15 mouse cellular contexts compared by ENCODE assay signal in the genomic region with DNA sequence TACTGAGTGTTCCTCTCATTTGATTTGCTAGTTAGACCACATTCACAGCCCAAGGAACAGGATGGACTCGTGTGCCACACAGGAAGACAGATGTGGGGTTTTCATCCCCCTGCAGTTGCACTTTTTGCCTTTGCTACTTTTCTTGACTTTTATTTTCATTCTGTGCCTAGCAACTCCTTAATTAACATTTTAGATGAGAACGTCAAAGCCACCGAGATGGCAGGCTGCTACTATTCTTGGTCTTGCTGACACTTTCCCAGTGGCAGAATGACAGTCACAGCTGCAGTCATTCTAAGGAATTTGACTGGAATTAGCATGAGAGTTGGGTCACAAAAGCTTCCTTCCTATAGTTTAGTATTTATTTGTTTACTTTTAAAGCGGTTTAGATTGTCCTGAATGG.
DNase-seq lines count a peak whose midpoint lies in the region; ATAC-seq and TF ChIP-seq lines count a peak whose summit lies in the region.
"Had no signal": no experiment of that assay in that cellular context is flagged by ENCODE, and none has a peak within 500 bp of the region (broad histone marks: within the 10 kb centered on the region; RNA-seq: fewer than 3 reads in every experiment).

No protein-coding gene starts in this region.

- no peak overlapping the region for H3K27ac ChIP-seq in embryonic facial prominence, embryonic 14.5 days (replicated peaks; ENCODE audit: low read depth, low read length)
- H3K27ac ChIP-seq in embryonic facial prominence, embryonic 10.5 days (replicated peaks) = no peak overlapping the region
- no peak overlapping the region for H3K27ac ChIP-seq in kidney, postnatal 0 days
- H3K27ac ChIP-seq: liver, embryonic 15.5 days; neural tube, embryonic 12.5 days had no signal

- H3K4me3 ChIP-seq in embryonic facial prominence, embryonic 14.5 days (ENCODE audit: low read depth, low read length) = no peak overlapping the region
- H3K4me3 ChIP-seq in embryonic facial prominence, embryonic 10.5 days = no peak overlapping the region
- no peak overlapping the region for H3K4me3 ChIP-seq in kidney, postnatal 0 days (replicated peaks; ENCODE audit: low read depth, low read length)
- no peak overlapping the region for H3K4me3 ChIP-seq in C2C12 (ENCODE audit: insufficient read depth, poor library complexity, severe bottlenecking)
- H3K4me3 ChIP-seq: liver, embryonic 15.5 days; neural tube, embryonic 12.5 days had no signal

- WGBS in embryonic facial prominence, embryonic 14.5 days = 41% methylated on average over 4 of the region's 4 CpGs
- WGBS in embryonic facial prominence, embryonic 10.5 days = 43% methylated on average over 4 of the region's 4 CpGs
- 46% methylated on average over 4 of the region's 4 CpGs for WGBS in kidney, postnatal 0 days

- no peak overlapping the region for H3ac ChIP-seq in C2C12 (ENCODE audit: control insufficient read depth, insufficient read length, low read depth)

- H3K9me3 ChIP-seq in embryonic facial prominence, embryonic 14.5 days (ENCODE audit: control insufficient read depth, low read length) = no peaks in the 10 kb centered on the region
- no peaks in the 10 kb centered on the region for H3K9me3 ChIP-seq in embryonic facial prominence, embryonic 10.5 days
- no peaks in the 10 kb centered on the region for H3K9me3 ChIP-seq in kidney, postnatal 0 days (replicated peaks; ENCODE audit: low read length)
- H3K9me3 ChIP-seq: liver, embryonic 15.5 days; neural tube, embryonic 12.5 days had no signal

- peak; percentile 27 for DNase-seq in embryonic facial prominence, embryonic 14.5 days (ENCODE audit: low spot score)
- DNase-seq in embryonic facial prominence, embryonic 10.5 days (ENCODE audit: low spot score) = no peak
- peak; percentile 30 for DNase-seq in kidney, postnatal 0 days (ENCODE audit: low spot score)
- DNase-seq in kidney, adult 11 months = no peak
- peak; percentile 60 for DNase-seq in brain, adult 2 months (ENCODE audit: low read depth, low spot score)
- no peak for DNase-seq in cerebellum, postnatal 36 days
- DNase-seq in testis, postnatal 14 days (ENCODE audit: low spot score) = no peak
- DNase-seq: cerebellum, postnatal 25 days; heart, postnatal 14 days; right cerebral cortex, postnatal 4 days had no signal

- no peaks in the 10 kb centered on the region for H3K36me3 ChIP-seq in embryonic facial prominence, embryonic 14.5 days (ENCODE audit: control insufficient read depth, insufficient read depth, low read length)
- no peaks in the 10 kb centered on the region for H3K36me3 ChIP-seq in embryonic facial prominence, embryonic 10.5 days (replicated peaks)
- H3K36me3 ChIP-seq in kidney, postnatal 0 days (ENCODE audit: insufficient read depth, low read length) = no peaks in the 10 kb centered on the region
- H3K36me3 ChIP-seq in C2C12 (ENCODE audit: control insufficient read depth, insufficient read depth) = no peaks in the 10 kb centered on the region
- H3K36me3 ChIP-seq: liver, embryonic 15.5 days; neural tube, embryonic 12.5 days had no signal

- no peak overlapping the region for H3K4me2 ChIP-seq in embryonic facial prominence, embryonic 14.5 days (ENCODE audit: low read depth, low read length)
- H3K4me2 ChIP-seq in kidney, postnatal 0 days (ENCODE audit: low read length) = no peak overlapping the region
- H3K4me2 ChIP-seq: heart, embryonic 11.5 days; liver, embryonic 15.5 days; neural tube, embryonic 12.5 days had no signal

- H3K79me3 ChIP-seq in C2C12 (ENCODE audit: low read depth) = no peaks in the 10 kb centered on the region

- no peaks in the 10 kb centered on the region for H3K79me2 ChIP-seq in C2C12 (ENCODE audit: control insufficient read depth, insufficient read depth)

- H3K9ac ChIP-seq in embryonic facial prominence, embryonic 14.5 days (ENCODE audit: low read depth, low read length) = no peak overlapping the region
- H3K9ac ChIP-seq in kidney, postnatal 0 days (ENCODE audit: low read depth, low read length) = no peak overlapping the region
- H3K9ac ChIP-seq: liver, embryonic 15.5 days; neural tube, embryonic 12.5 days had no signal

- no peak for TF ChIP-seq CTCF in kidney, postnatal 0 days (IDR thresholded peaks at IDR 0.05; ENCODE audit: low read depth)
- TF ChIP-seq CTCF in C2C12 (IDR thresholded peaks at IDR 0.05; ENCODE audit: control insufficient read depth, insufficient read depth, insufficient read length) = no peak

- H3K27me3 ChIP-seq in embryonic facial prominence, embryonic 14.5 days (replicated peaks; ENCODE audit: control insufficient read depth, insufficient read depth, low read length) = no peaks in the 10 kb centered on the region
- H3K27me3 ChIP-seq in embryonic facial prominence, embryonic 10.5 days (replicated peaks; ENCODE audit: low read depth, poor library complexity, severe bottlenecking) = 0 out of 2 replicates have a peak, but pooled peaks cover 8% of the 10 kb centered on the region
- no peaks in the 10 kb centered on the region for H3K27me3 ChIP-seq in kidney, postnatal 0 days (ENCODE audit: insufficient read depth, low read length)
- H3K27me3 ChIP-seq in C2C12 (ENCODE audit: control insufficient read depth, insufficient read depth, insufficient read length) = no peaks in the 10 kb centered on the region
- H3K27me3 ChIP-seq: liver, embryonic 15.5 days; neural tube, embryonic 12.5 days had no signal

- ATAC-seq in embryonic facial prominence, embryonic 14.5 days (ENCODE audit: low read depth) = no peak
- ATAC-seq in kidney, postnatal 0 days (replicated peaks; ENCODE audit: low FRiP score, low read depth) = no peak
- ATAC-seq: lung, postnatal 0 days had no signal

- peaks cover 3% of the 10 kb centered on the region; the same call in 1 of the 2 replicates for H3K4me1 ChIP-seq in embryonic facial prominence, embryonic 14.5 days (ENCODE audit: control insufficient read depth, insufficient read depth, low read length)
- peaks cover 35% of the 10 kb centered on the region for H3K4me1 ChIP-seq in embryonic facial prominence, embryonic 10.5 days
- H3K4me1 ChIP-seq in kidney, postnatal 0 days (replicated peaks; ENCODE audit: insufficient read depth, low read length) = no peaks in the 10 kb centered on the region

TF ChIP-seq in C2C12, 6 proteins besides CTCF, POLR2A, EP300 and RAD21:
- no peak for TF ChIP-seq MAX (IDR thresholded peaks at IDR 0.05)
- TF ChIP-seq FOSL1 (IDR thresholded peaks at IDR 0.05; ENCODE audit: insufficient read depth, low read length, poor library complexity, severe bottlenecking) = no peak
- TF ChIP-seq MYOD1 (IDR thresholded peaks at IDR 0.05; ENCODE audit: control insufficient read depth, insufficient read length, low read depth) = peak; percentile 18

Comparison
In these comparisons a context has a peak if more than half of its experiments do, and no peak if none do; other contexts are left out.
1. DNase-seq: peak in embryonic facial prominence, embryonic 14.5 days (single experiment), kidney, postnatal 0 days (single experiment) and brain, adult 2 months (single experiment); none in embryonic facial prominence, embryonic 10.5 days (single experiment), kidney, adult 11 months (single experiment), cerebellum, postnatal 36 days (0 of 2) and testis, postnatal 14 days (single experiment).